Mouse (Mus musculus): Measurements from ENCODE around the gene Clcn6.
A peak's percentile ranks its signal among the peaks of the same experiment; 100 is the strongest.
"Not testable (repeated sequence)": the region's sequence is repeated elsewhere in the genome, so short reads cannot be mapped to it uniquely, and the experiment has no call there.

The Clcn6 gene

GRCm38 (mm10) chr4:148065702-148066400 is 27.2 kb upstream of the Clcn6 start:
- DNase-seq (ENCODE audit: low read depth, low spot score): no peak

DNA sequence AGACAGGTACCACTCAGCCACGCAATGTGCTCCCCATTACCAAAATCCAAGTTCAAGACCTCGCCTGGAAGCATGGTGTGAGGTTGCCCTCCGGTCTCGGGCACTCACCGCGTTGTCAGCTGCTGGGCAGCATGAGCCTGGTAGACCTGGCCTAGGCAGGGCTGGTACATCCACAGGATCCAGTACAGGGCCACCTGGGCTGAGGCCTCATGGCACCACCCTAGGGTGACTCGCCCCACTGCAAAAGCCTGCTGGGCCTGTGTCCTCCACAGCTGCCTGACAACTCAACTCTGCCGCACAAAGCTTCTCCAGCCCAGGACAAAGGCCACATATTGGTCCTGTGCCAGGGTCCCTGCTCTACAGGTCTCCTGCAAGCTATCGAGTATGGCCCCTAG is 22.5 kb upstream of the Clcn6 start:
- no peak for DNase-seq (ENCODE audit: low read depth, low spot score)

GRCm38 (mm10) chr4:148060120-148061085 is 21.8 kb upstream of the Clcn6 start:
- DNase-seq (ENCODE audit: low read depth, low spot score): peak; percentile 58

DNA sequence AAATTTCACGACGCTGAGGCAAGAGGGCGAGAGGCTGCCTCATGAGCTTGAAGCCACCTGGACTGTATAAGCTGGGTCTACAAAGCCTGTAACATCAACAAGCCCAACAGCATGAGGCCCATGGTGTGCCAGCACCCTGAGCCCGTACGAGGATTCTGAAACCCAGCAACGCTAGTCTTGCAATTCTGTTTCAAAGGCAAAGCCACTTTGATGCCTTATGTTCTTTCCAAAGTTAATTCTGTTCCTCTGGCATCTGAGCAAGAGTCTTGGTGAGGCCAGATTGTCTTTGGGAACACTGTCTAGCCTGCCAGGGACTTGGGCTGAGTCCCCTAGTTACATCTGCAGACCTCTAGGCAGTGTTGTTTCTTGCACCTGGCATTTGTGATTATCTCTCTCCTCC is 20.4 kb upstream of the Clcn6 start:
- peak; percentile 72 for DNase-seq (ENCODE audit: low read depth, low spot score)

GRCm38 (mm10) chr4:148058218-148058819 is 19.7 kb upstream of the Clcn6 start:
- DNase-seq (ENCODE audit: low read depth, low spot score): no peak

GRCm38 (mm10) chr4:148057661-148058209 is 19.1 kb upstream of the Clcn6 start:
- no peak for DNase-seq (ENCODE audit: low read depth, low spot score)

GRCm38 (mm10) chr4:148056801-148057200 is 18.2 kb upstream of the Clcn6 start:
- DNase-seq (ENCODE audit: low read depth, low spot score): peak; percentile 48

DNA sequence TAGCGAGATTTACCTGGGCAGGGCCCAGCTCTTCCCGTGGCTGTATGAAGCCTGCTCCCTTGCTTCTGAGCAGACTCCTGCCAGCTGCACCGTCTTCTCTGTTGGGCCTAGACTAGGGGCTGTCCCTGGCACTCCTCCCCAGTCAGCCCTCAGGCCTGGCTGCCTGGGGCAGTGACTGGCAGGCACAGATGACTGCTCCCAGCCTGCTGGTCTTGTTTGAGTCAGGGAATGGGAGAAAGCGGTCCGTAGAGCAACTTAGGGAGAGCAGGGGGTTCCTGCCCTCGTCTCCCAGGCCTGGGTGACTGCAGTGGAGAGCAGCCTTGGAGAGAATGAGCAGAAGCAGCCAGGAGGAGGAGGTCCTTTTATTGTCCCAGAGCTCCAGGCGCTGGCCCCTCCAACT is 17.6 kb upstream of the Clcn6 start:
- no peak for DNase-seq (ENCODE audit: low read depth, low spot score)

- peak; percentile 73 for DNase-seq (ENCODE audit: low read depth, low spot score)
Observed at GRCm38 (mm10) chr4:148054961-148055695, 16.5 kb upstream of the Clcn6 start.

DNA sequence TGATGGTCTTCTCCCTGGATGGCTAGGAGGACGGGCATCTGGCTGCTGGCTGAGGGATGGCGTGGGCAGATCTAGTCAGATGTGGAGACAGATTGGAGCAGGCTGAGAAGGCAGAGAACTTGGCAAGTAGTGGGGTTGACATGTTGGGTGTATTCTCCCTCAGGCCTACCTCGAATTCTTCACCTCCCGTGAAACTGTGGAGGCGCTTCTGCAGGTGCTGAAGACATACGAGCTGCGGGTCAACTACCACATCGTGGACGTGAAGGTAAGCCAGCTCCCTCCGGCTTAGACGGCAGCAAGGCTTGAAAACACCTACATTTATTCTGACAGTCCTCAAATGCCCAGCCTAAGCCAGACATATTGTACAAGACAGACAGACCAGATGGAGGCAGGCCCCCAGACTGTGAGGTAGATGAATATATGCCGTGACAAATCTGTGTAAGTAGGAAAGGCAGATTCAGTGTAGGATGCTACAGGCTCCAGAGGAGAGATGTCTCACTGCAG is 14.8 kb upstream of the Clcn6 start:
- peak; percentile 90 for DNase-seq (ENCODE audit: low read depth, low spot score)

DNA sequence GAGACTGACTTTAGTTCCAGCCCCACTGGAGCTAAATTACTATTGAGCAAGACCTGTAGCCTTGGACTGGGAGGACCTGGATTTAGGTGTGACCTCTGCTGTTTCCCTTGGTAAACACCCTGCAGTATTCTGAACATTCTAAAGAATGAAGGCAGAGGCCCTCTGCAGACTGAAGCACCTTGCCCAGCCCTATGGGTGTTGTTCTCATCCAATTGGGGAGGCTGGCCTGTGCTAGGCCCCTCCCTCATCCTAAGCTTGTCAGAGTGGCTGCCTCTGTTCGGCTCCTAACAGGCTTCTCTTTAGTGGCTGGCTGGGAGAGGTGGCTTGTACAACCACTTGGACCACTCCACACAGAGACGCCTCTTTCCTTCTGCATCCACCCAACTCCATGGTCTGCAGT is 14.4 kb upstream of the Clcn6 start:
- no peak for DNase-seq (ENCODE audit: low read depth, low spot score)

- no peak for DNase-seq (ENCODE audit: low read depth, low spot score)
Observed at GRCm38 (mm10) chr4:148051886-148052285, 13.3 kb upstream of the Clcn6 start.

DNA sequence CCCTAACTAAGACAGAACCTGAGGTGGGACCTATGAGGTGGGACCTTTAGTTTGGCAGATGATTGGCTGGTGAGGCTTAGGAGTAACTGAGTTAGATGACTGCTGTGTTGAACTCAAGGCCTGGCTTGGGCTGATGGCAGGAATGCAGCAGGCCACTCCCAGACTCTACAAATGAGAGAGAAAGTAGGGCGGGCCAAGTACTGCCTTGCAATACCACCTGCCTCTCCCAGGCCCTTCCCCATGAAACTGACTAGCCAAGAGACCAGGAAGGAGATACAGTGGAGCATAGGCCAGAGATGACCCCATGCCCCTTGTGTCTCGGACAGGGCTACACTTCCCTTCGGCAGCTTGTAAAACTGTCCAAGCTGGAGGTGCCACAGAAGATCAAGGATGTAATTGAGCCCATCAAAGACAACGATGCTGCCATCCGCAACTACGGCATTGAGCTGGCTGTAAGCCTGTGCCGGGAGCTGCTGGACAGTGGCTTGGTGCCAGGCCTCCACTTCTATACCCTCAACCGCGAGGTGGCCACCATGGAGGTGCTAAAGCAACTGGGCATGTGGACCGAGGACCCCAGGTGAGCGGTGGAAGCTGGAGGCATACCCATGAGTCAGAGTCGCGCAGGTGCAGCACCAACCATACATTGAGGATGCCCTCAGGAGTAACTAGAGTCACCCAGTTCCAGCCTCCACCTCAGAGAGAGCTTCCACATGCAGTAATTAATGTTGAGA is 12.6 kb upstream of the Clcn6 start:
- DNase-seq (ENCODE audit: low read depth, low spot score): no peak

DNA sequence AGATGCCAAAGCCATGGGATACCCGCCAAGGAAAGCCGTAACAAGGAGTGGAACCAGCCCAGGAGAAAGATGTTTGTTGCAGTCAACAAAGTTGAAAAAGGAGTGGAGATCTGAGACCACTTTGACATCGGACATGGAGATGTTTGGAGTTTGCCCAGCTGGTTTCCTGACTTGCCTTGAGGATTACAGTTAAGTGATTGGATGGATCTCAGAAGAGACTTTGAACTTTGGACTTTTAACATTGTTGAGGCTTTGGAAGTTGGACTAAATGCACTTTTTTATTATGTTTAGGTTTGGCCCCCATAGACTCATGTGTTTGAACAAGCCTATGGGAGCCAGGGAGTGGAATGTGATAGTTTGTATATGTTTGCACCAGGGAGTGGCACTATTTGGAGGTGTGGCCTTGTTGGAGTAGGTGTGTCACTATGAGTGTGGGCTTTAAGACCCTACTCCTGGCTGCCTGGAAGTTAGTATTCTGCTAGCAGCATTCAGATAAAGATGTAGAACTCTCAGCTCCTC is 11.8 kb upstream of the Clcn6 start:
- DNase-seq (ENCODE audit: low read depth, low spot score): not testable (repeated sequence)

DNA sequence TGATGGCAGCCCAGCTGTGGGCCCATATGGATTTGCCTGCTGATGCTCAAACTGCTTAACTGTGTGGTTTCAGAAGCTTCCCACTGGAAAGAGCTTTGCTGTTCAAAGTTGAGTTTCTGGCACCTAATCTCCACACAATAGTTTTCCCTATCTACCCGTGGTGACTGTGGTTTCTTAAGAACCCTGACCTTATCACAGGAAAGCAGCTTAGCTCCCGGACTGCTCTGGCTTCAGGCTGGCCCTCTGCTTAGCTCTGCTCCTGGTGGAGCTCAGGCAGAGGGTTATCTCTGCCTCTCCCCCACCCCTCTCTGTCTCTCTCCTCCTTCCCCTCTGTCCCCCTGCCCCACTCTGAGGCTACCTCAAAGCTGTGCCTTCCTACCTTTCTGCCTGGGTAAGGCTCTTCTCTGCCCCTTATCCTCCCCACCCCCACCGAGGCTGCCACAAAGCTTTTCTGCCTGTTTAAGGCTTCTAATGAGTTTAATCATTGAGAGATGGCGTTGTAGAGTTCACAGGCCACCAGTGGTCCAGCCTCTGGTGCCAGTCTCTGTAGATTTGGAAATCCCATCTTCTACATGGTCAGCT is 7.9 kb upstream of the Clcn6 start:
- peak; percentile 36 for DNase-seq (ENCODE audit: low read depth, low spot score)

DNA sequence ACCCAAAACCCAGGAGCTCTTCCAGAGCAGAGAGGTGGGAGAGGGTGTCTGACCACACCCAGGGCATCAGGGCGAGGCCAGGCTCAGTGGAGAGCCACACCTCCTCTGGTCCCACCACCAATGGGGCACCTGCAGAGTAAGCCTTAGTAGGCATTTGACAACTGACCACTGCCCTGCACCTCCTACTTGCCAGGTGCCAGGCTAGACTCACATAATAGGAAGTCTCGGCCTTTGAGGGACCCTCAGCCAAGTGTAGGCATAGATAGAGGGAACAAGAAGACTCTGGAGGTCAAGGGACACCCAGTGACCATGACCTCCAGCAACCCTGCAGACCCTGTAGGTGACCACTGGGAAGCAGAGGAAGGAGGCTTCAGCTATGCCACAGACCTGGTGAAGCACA is 5.5 kb upstream of the Clcn6 start:
- no peak for DNase-seq (ENCODE audit: low read depth, low spot score)

- not testable (repeated sequence) for DNase-seq (ENCODE audit: low read depth, low spot score)
Observed at GRCm38 (mm10) chr4:148043327-148043726, 4.7 kb upstream of the Clcn6 start.

DNA sequence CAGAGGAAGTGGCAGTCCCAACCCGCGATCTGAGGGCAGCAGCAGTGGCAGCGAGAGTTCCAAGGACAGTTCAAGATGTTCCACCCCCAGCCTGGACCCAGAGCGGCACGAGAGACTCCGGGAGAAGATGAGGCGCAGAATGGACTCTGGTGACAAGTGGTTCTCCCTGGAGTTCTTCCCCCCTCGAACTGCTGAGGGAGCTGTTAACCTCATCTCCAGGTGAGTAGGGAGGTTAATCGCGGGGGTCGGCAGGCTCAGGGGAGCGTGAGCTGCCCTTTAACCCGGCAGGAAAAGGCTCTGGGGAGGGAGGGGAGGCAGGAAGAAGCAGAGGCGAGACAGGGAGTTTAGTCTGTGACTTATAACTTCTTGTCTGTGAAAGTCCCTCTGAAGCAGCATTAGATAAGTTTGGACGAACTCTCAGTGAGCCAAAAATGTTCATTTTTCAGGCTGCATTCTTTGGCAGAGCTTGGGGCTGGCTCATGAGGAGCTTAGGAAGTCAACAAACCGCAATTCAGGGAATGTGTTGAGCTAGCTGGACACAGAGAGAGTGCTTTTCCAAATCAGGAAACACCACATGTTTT is 3.1 kb upstream of the Clcn6 start:
- DNase-seq (ENCODE audit: low read depth, low spot score): peak; percentile 70

DNA sequence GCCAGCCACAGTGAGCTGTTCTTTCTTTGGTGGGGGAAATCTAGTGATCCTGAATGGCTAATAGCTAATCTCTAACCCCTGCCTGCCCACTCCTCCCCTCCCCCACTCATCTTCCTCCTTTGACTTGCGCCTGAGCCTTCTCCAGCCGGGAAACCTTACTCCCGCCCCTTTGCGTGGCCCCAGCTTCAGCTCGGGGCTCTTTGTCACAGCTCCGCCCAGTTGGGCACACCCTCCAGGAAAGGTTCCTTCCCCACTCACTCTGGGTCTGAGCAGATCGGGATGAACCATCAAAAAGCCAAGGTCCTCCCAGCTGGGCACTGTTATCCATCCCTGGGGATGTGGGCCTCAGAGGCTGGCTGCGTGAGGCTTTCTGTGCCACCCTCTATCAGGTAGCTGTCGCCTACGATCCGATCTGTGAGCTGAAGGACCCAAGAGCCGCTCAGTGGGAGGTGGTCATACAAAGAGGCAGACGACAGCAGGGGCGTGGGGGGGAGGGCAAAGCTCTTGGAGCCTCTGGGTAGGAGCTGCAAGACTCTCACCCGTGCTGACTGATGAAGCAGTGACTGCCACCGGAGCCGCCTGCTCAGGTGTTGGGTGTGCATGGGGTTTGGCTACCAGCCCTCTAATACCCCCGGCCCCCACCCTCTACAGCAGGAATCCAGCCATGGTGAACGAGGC is 2.5 kb upstream of the Clcn6 start:
- DNase-seq (ENCODE audit: low read depth, low spot score): peak; percentile 78
